Mouse (Mus musculus): ENCODE results near the gene Uba1. TPM values are rescaled to one million over a fixed set of nuclear protein-coding genes. Genes with fewer than 3 reads are reported as not detected.

Gene Uba1
- 306 and 398 TPM in 2 replicates for polyA plus RNA-seq (2014; fragmentation: Nextera tagmentation; extraction: Ambion mirVana)

GRCm38 (mm10) chrX:20658026-20658652 lies at the start of gene Uba1:
TSS of gene Uba1 (plus strand) at chrX:20658326.
- Histone ChIP-seq H3K4me2 (ENCODE audit: low read length) (peak within 1 kb of the TSS; percentile 66), H3K9me3 (ENCODE audit: control insufficient read depth, low read length) (no peaks in the 10 kb centered on the region), H3K27me3 (ENCODE audit: control insufficient read depth, insufficient read depth, low read length) (no peaks in the 10 kb centered on the region), H3K9ac (replicated peaks; ENCODE audit: low read length) (peak within 1 kb of the TSS; percentile 16; the same call in 1 of the 2 replicates), H3K4me1 (ENCODE audit: control insufficient read depth, insufficient read depth, low read length) (no peaks in the 10 kb centered on the region), H3K4me3 (replicated peaks; ENCODE audit: low read depth, low read length) (peak within 1 kb of the TSS; percentile 41), H3K36me3 (ENCODE audit: control insufficient read depth, insufficient read depth, low read length) (no peaks in the 10 kb centered on the region), H3K27ac (replicated peaks; ENCODE audit: low read depth, low read length) (no peak within 1 kb of the TSS)
- DNase-seq, result peak; percentile 90
- WGBS, result 22% methylated on average over 27 of the region's 27 CpGs
- ATAC-seq (ENCODE audit: low FRiP score, low TSS enrichment), result peak; percentile 81

DNA sequence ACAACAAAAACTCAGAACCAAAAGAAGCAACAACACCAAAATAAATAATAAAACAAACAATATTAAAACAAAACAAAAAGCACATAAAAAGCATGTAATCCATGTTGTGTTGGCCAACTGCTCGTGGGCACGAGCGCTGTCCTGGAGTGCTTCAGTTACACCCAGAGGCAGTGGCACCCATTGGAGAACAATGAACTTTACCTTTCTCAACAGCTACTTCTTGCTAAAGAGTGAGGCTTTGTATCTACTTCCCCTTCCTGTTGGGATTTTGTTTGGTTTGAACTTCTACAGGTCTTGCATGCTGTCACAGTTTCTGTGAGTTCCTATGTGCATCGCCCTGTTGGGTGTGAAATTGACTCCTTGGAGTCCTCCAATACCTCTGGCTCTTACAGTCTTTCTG lies 49.6 kb upstream of the Uba1 start:
- Histone ChIP-seq H3K9me3 (ENCODE audit: control insufficient read depth, low read length) (no peaks in the 10 kb centered on the region), H3K4me2 (ENCODE audit: low read length) (no peak overlapping the region), H3K4me3 (replicated peaks; ENCODE audit: low read depth, low read length) (no peak overlapping the region), H3K27me3 (ENCODE audit: control insufficient read depth, insufficient read depth, low read length) (no peaks in the 10 kb centered on the region), H3K36me3 (ENCODE audit: control insufficient read depth, insufficient read depth, low read length) (no peaks in the 10 kb centered on the region), H3K4me1 (ENCODE audit: control insufficient read depth, insufficient read depth, low read length) (no peaks in the 10 kb centered on the region), H3K27ac (replicated peaks; ENCODE audit: low read depth, low read length) (no peak overlapping the region), H3K9ac (replicated peaks; ENCODE audit: low read length) (no peak overlapping the region)
- no peak for DNase-seq
- ATAC-seq (ENCODE audit: low FRiP score, low TSS enrichment), result no peak
- 85% methylated on average over 4 of the region's 4 CpGs for WGBS

DNA sequence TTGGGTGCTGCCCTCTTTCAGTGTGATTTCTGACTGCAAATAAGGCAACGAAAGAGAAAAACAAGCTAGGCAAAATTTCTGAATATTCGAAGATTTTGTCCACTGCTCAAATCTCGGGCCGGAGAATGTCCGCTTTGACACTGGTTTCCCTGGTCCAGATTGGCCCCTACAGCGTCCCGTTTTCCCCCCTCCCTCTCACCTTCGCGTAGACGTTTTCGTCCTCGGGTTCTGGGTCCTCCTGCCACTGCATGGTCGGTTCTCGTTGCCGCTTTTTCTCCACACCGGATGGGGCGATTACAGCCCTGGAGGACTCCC lies 41.3 kb upstream of the Uba1 start:
- Histone ChIP-seq H3K4me1 (ENCODE audit: control insufficient read depth, insufficient read depth, low read length) (peaks cover 14% of the 10 kb centered on the region), H3K27ac (replicated peaks; ENCODE audit: low read depth, low read length) (peak overlapping the region; percentile 86), H3K4me2 (ENCODE audit: low read length) (peak overlapping the region; percentile 58), H3K27me3 (ENCODE audit: control insufficient read depth, insufficient read depth, low read length) (no peaks in the 10 kb centered on the region), H3K9me3 (ENCODE audit: control insufficient read depth, low read length) (no peaks in the 10 kb centered on the region), H3K36me3 (ENCODE audit: control insufficient read depth, insufficient read depth, low read length) (0 out of 2 replicates have a peak, but pooled peaks cover 9% of the 10 kb centered on the region), H3K9ac (replicated peaks; ENCODE audit: low read length) (peak overlapping the region; percentile 58), H3K4me3 (replicated peaks; ENCODE audit: low read depth, low read length) (peak overlapping the region; percentile 55)
- DNase-seq (no peak), ATAC-seq (ENCODE audit: low FRiP score, low TSS enrichment) (no peak)
- WGBS, result 24% methylated on average over 17 of the region's 17 CpGs

DNA sequence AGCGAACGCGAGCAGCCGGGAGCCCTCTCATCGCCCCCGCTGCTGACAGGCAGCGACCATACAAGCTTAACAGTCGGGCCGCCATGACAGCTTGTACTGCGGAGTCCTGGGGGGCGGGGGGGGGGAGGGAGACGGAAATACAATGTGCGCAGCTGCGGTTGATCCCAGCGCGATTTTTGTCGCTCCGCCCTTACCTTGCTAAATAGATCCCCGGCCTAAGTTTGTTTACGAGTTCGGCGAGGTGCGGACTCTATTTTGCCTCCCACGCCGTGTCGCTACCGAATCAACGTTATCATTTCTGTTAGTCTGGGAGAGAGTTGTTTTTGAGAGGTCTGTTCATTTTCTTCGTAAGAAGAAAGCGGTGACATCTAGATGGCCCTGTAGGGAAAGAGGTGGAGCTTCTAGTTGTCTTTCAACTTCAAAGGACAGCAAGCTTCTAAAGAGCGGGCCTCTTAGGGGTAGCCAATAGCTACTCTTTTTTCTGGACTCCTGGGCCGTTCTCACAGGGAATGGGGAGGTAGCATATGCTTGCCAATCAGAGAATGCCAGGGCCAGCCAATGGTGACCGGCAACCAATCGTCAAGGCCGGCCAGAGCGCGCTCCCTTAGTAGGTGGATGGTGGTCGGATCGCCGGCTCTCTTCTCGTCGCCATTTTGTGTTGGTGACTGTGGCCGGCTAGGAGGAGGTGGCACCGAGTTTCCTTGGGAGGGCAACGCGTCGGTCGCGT lies 40.8 kb upstream of the Uba1 start, which contains the start of the genes Rbm10 and Ndufb11:
Rbm10 (plus strand) TSS at position 328 of the 727 bp plus-strand sequence.
Ndufb11 (minus strand) TSS at position 444 of the 727 bp plus-strand sequence.
- 23% methylated on average over 49 of the region's 49 CpGs for WGBS
- peak; percentile 84 for DNase-seq
- peak within 1 kb of the TSS; percentile 58 for H3K9ac ChIP-seq (replicated peaks; ENCODE audit: low read length)
- H3K9me3 ChIP-seq (ENCODE audit: control insufficient read depth, low read length), result no peaks in the 10 kb centered on the region
- peak within 1 kb of the TSS; percentile 55 for H3K4me3 ChIP-seq (replicated peaks; ENCODE audit: low read depth, low read length)
- peak within 1 kb of the TSS; percentile 61 for H3K4me2 ChIP-seq (ENCODE audit: low read length)
- no peaks in the 10 kb centered on the region for H3K27me3 ChIP-seq (ENCODE audit: control insufficient read depth, insufficient read depth, low read length)
- peaks cover 14% of the 10 kb centered on the region for H3K4me1 ChIP-seq (ENCODE audit: control insufficient read depth, insufficient read depth, low read length)
- 0 out of 2 replicates have a peak, but pooled peaks cover 10% of the 10 kb centered on the region for H3K36me3 ChIP-seq (ENCODE audit: control insufficient read depth, insufficient read depth, low read length)
- peak within 1 kb of the TSS; percentile 86 for H3K27ac ChIP-seq (replicated peaks; ENCODE audit: low read depth, low read length)
- ATAC-seq (ENCODE audit: low FRiP score, low TSS enrichment), result peak; percentile 96

DNA sequence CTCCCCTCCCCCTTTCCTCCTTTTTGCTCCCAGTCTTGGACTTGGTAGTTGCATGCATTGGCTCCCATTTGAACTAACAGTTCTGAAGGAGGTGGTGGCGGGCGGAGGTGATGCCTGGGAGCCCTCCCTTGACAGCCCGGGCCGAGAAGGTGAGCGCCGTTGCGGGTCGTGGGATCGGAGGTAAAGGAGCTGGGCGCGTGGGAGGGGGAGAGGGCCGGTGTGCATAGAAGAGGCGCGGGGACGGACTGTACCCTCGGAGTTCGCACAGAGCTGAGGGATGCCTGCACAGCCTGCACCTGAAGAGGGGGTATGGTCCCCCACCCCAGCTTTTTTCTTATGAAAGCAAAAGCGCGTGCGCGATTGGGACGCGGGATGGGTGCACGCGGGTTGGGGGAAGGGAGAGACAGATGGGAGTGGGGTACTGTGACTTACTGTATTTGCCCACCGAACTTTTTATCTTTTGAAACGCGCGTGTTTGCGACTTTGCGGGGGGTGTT lies 40.2 kb upstream of the Uba1 start:
- WGBS, result 22% methylated on average over 31 of the region's 31 CpGs
- H3K36me3 ChIP-seq (ENCODE audit: control insufficient read depth, insufficient read depth, low read length), result 0 out of 2 replicates have a peak, but pooled peaks cover 10% of the 10 kb centered on the region
- peak overlapping the region; percentile 52 for H3K9ac ChIP-seq (replicated peaks; ENCODE audit: low read length)
- H3K4me3 ChIP-seq (replicated peaks; ENCODE audit: low read depth, low read length), result peak overlapping the region; percentile 55
- H3K27me3 ChIP-seq (ENCODE audit: control insufficient read depth, insufficient read depth, low read length), result no peaks in the 10 kb centered on the region
- H3K9me3 ChIP-seq (ENCODE audit: control insufficient read depth, low read length), result no peaks in the 10 kb centered on the region
- DNase-seq (peak; percentile 76), ATAC-seq (ENCODE audit: low FRiP score, low TSS enrichment) (peak; percentile 62)
- H3K4me2 ChIP-seq (ENCODE audit: low read length), result peak overlapping the region; percentile 61
- peak overlapping the region; percentile 86 for H3K27ac ChIP-seq (replicated peaks; ENCODE audit: low read depth, low read length)
- peaks cover 14% of the 10 kb centered on the region for H3K4me1 ChIP-seq (ENCODE audit: control insufficient read depth, insufficient read depth, low read length)

GRCm38 (mm10) chrX:20638141-20638540 lies 20.0 kb upstream of the Uba1 start:
- WGBS, result 100% methylated on average over 2 of the region's 2 CpGs
- Histone ChIP-seq H3K27me3 (ENCODE audit: control insufficient read depth, insufficient read depth, low read length) (no peaks in the 10 kb centered on the region), H3K9ac (replicated peaks; ENCODE audit: low read length) (no peak overlapping the region), H3K27ac (replicated peaks; ENCODE audit: low read depth, low read length) (no peak overlapping the region), H3K9me3 (ENCODE audit: control insufficient read depth, low read length) (no peaks in the 10 kb centered on the region), H3K36me3 (ENCODE audit: control insufficient read depth, insufficient read depth, low read length) (peaks cover 41% of the 10 kb centered on the region), H3K4me2 (ENCODE audit: low read length) (no peak overlapping the region), H3K4me3 (replicated peaks; ENCODE audit: low read depth, low read length) (no peak overlapping the region), H3K4me1 (ENCODE audit: control insufficient read depth, insufficient read depth, low read length) (no peaks in the 10 kb centered on the region)
- ATAC-seq (ENCODE audit: low FRiP score, low TSS enrichment) (no peak), DNase-seq (no peak)

DNA sequence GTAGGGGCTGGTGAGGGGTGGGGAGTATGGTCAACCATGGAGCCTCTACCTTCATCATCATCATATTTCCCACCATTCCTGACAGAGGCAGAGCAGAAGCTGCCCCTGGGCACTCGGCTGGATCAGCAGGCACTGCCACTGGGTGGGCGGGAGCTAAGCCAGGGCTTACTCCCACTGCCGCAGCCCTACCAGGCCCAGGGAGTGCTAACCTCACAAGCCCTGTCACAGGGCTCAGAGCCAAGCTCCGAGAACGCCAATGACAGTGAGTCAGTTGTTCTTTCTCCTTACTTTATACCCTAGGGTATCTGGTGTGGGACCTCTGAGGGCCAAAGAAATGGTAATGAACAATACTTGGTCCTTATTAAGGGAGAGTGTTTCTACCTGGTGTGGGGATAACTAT lies 13.3 kb upstream of the Uba1 start:
- Histone ChIP-seq H3K36me3 (ENCODE audit: control insufficient read depth, insufficient read depth, low read length) (peaks cover 47% of the 10 kb centered on the region), H3K4me3 (replicated peaks; ENCODE audit: low read depth, low read length) (no peak overlapping the region), H3K9ac (replicated peaks; ENCODE audit: low read length) (no peak overlapping the region)

DNA sequence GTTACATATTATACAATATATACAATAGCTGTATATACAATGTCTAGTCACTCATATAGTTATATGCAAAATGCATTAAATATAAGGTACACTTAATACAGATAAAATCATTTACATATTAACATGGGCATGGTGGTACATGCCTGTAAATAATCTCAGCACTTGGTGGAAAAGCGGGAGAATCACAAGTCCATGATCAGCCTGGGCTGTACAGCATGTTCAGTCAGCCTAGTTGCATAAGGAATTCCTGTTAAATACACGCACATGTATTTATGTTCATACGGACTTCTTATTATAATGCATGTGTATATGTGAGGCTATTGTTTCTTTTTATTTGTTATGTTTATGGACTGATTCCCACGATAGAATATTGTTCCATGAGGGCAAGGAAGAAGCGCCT lies 533 bp upstream of the Uba1 start:
- no peaks in the 10 kb centered on the region for H3K9me3 ChIP-seq (ENCODE audit: control insufficient read depth, low read length)
- H3K9ac ChIP-seq (replicated peaks; ENCODE audit: low read length), result no peak overlapping the region
- H3K4me1 ChIP-seq (ENCODE audit: control insufficient read depth, insufficient read depth, low read length), result no peaks in the 10 kb centered on the region
- no peak overlapping the region for H3K27ac ChIP-seq (replicated peaks; ENCODE audit: low read depth, low read length)
- 38% methylated on average over 5 of the region's 5 CpGs for WGBS
- ATAC-seq (ENCODE audit: low FRiP score, low TSS enrichment) (no peak), DNase-seq (peak; percentile 1)
- H3K27me3 ChIP-seq (ENCODE audit: control insufficient read depth, insufficient read depth, low read length), result no peaks in the 10 kb centered on the region
- H3K36me3 ChIP-seq (ENCODE audit: control insufficient read depth, insufficient read depth, low read length), result no peaks in the 10 kb centered on the region
- H3K4me2 ChIP-seq (ENCODE audit: low read length), result peak overlapping the region; percentile 66
- H3K4me3 ChIP-seq (replicated peaks; ENCODE audit: low read depth, low read length), result peak overlapping the region; percentile 41

More for the DNA sequence above, 13.3 kb upstream of the Uba1 start:
- Histone ChIP-seq H3K4me1 (ENCODE audit: control insufficient read depth, insufficient read depth, low read length) (no peaks in the 10 kb centered on the region), H3K27me3 (ENCODE audit: control insufficient read depth, insufficient read depth, low read length) (no peaks in the 10 kb centered on the region), H3K4me2 (ENCODE audit: low read length) (no peak overlapping the region), H3K9me3 (ENCODE audit: control insufficient read depth, low read length) (no peaks in the 10 kb centered on the region), H3K27ac (replicated peaks; ENCODE audit: low read depth, low read length) (no peak overlapping the region)
- 88% methylated on average over 5 of the region's 5 CpGs for WGBS
- ATAC-seq (ENCODE audit: low FRiP score, low TSS enrichment), result no peak
- no peak for DNase-seq

All from midbrain, embryonic 14.5 days (tissue).